Mouse (Mus musculus): ENCODE measurements around the gene Coq7. TPM values are rescaled to one million over a fixed set of nuclear protein-coding genes. Genes with fewer than 3 reads are reported as not detected.
A peak's percentile ranks its signal among the peaks of the same experiment; 100 is the strongest.

The Coq7 gene
- polyA plus RNA-seq, 1 experiment from 2014 or later = 71.6 TPM

GRCm38 (mm10) chr7:118480160-118480709 is 52.9 kb downstream of the Coq7 start:
- Histone ChIP-seq H3K9ac (no peak overlapping the region), H3K36me3 (peaks cover 8% of the 10 kb centered on the region; the same call in 1 of the 2 replicates), H3K4me1 (peaks cover 9% of the 10 kb centered on the region), H3K27ac (no peak overlapping the region), H3K4me2 (no peak overlapping the region), H3K9me3 (no peaks in the 10 kb centered on the region), H3K27me3 (no peaks in the 10 kb centered on the region), H3K4me3 (no peak overlapping the region)
- 78% methylated on average over 9 of the region's 9 CpGs for WGBS
- ATAC-seq (ENCODE audit: insufficient number of reproducible peaks, low FRiP score, low TSS enrichment, low read depth) = no peak

- no peak overlapping the region for H3K4me2 ChIP-seq
- no peak overlapping the region for H3K9ac ChIP-seq
- peaks cover 2% of the 10 kb centered on the region; the same call in 1 of the 2 replicates for H3K36me3 ChIP-seq
- no peaks in the 10 kb centered on the region for H3K9me3 ChIP-seq
- no peak overlapping the region; the same call in 1 of the 2 replicates for H3K27ac ChIP-seq
- WGBS = 23% methylated on average over 3 of the region's 3 CpGs
- H3K27me3 ChIP-seq = no peaks in the 10 kb centered on the region
- peaks cover 9% of the 10 kb centered on the region for H3K4me1 ChIP-seq
- no peak overlapping the region for H3K4me3 ChIP-seq
- no peak for ATAC-seq (ENCODE audit: insufficient number of reproducible peaks, low FRiP score, low TSS enrichment, low read depth)
These were observed 54.3 kb downstream of the Coq7 start for GRCm38 (mm10) chr7:118478835-118479312.

DNA sequence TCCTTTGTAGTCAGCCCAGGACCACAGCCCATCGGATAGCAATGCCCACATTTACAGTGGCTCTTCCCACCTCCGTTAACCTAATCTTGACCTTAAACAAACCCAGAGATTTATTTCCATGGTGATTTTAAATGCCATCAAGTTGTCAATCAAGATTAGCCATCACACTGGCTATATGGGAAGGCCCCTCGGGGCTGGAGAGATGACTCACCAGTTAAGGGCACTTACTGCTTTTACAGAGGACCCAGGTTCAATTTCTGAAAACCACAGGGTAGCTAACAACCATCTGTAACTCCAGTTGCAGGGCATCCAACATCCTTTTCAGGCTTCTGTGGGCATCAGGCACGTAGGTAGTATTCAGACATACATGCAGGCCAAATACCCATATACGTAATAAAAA is 56.7 kb downstream of the Coq7 start:
- no peak for ATAC-seq (ENCODE audit: insufficient number of reproducible peaks, low FRiP score, low TSS enrichment, low read depth)
- Histone ChIP-seq H3K9me3 (no peaks in the 10 kb centered on the region), H3K36me3 (no peaks in the 10 kb centered on the region), H3K27ac (no peak overlapping the region), H3K9ac (no peak overlapping the region), H3K27me3 (no peaks in the 10 kb centered on the region), H3K4me3 (no peak overlapping the region), H3K4me1 (peaks cover 9% of the 10 kb centered on the region), H3K4me2 (no peak overlapping the region)
- 64% methylated on average over 5 of the region's 5 CpGs for WGBS

GRCm38 (mm10) chr7:118475008-118475705 is 58.0 kb downstream of the Coq7 start:
- peak; percentile 42; the same call in 1 of the 2 replicates for ATAC-seq (ENCODE audit: insufficient number of reproducible peaks, low FRiP score, low TSS enrichment, low read depth)
- Histone ChIP-seq H3K27me3 (no peaks in the 10 kb centered on the region), H3K36me3 (no peaks in the 10 kb centered on the region), H3K4me1 (peaks cover 9% of the 10 kb centered on the region), H3K4me2 (no peak overlapping the region), H3K9ac (no peak overlapping the region), H3K27ac (no peak overlapping the region), H3K9me3 (no peaks in the 10 kb centered on the region), H3K4me3 (no peak overlapping the region)
- 84% methylated on average over 7 of the region's 7 CpGs for WGBS

- Histone ChIP-seq H3K4me3 (no peak overlapping the region), H3K27me3 (no peaks in the 10 kb centered on the region), H3K27ac (no peak overlapping the region), H3K4me2 (no peak overlapping the region), H3K9me3 (no peaks in the 10 kb centered on the region), H3K36me3 (no peaks in the 10 kb centered on the region), H3K4me1 (no peaks in the 10 kb centered on the region), H3K9ac (no peak overlapping the region)
- ATAC-seq (ENCODE audit: insufficient number of reproducible peaks, low FRiP score, low TSS enrichment, low read depth) = no peak
- 83% methylated on average over 1 of the region's 1 CpGs for WGBS
These were observed 60.3 kb downstream of the Coq7 start for GRCm38 (mm10) chr7:118472886-118473285.

- no peak for ATAC-seq (ENCODE audit: insufficient number of reproducible peaks, low FRiP score, low TSS enrichment, low read depth)
- H3K27ac ChIP-seq = no peak overlapping the region
- no peaks in the 10 kb centered on the region for H3K4me1 ChIP-seq
- no peaks in the 10 kb centered on the region for H3K27me3 ChIP-seq
- H3K9ac ChIP-seq = no peak overlapping the region
- no peak overlapping the region for H3K4me3 ChIP-seq
- no peak overlapping the region for H3K4me2 ChIP-seq
- WGBS = 81% methylated on average over 3 of the region's 3 CpGs
- no peaks in the 10 kb centered on the region for H3K36me3 ChIP-seq
- H3K9me3 ChIP-seq = no peaks in the 10 kb centered on the region
These were observed 65.1 kb downstream of the Coq7 start for GRCm38 (mm10) chr7:118468060-118468459.

- Histone ChIP-seq H3K4me3 (no peak overlapping the region), H3K36me3 (no peaks in the 10 kb centered on the region), H3K4me1 (no peaks in the 10 kb centered on the region), H3K27ac (no peak overlapping the region), H3K27me3 (no peaks in the 10 kb centered on the region), H3K9ac (no peak overlapping the region), H3K4me2 (no peak overlapping the region), H3K9me3 (no peaks in the 10 kb centered on the region)
- WGBS = 34% methylated on average over 4 of the region's 4 CpGs
- ATAC-seq (ENCODE audit: insufficient number of reproducible peaks, low FRiP score, low TSS enrichment, low read depth) = no peak
These were observed 68.7 kb downstream of the Coq7 start for GRCm38 (mm10) chr7:118464432-118464831.

GRCm38 (mm10) chr7:118462818-118463762 is 70.1 kb downstream of the Coq7 start:
- 41% methylated on average over 11 of the region's 11 CpGs for WGBS
- Histone ChIP-seq H3K4me2 (no peak overlapping the region), H3K4me1 (no peaks in the 10 kb centered on the region), H3K9me3 (no peaks in the 10 kb centered on the region), H3K9ac (no peak overlapping the region), H3K36me3 (no peaks in the 10 kb centered on the region), H3K27me3 (no peaks in the 10 kb centered on the region), H3K27ac (no peak overlapping the region), H3K4me3 (no peak overlapping the region)
- ATAC-seq (ENCODE audit: insufficient number of reproducible peaks, low FRiP score, low TSS enrichment, low read depth) = no peak

GRCm38 (mm10) chr7:118461400-118462136 is 71.6 kb downstream of the Coq7 start:
- H3K9me3 ChIP-seq = no peaks in the 10 kb centered on the region
- H3K4me3 ChIP-seq = no peak overlapping the region
- H3K27ac ChIP-seq = no peak overlapping the region
- H3K36me3 ChIP-seq = no peaks in the 10 kb centered on the region
- no peaks in the 10 kb centered on the region for H3K27me3 ChIP-seq
- no peak overlapping the region for H3K4me2 ChIP-seq
- ATAC-seq (ENCODE audit: insufficient number of reproducible peaks, low FRiP score, low TSS enrichment, low read depth) = no peak
- no peak overlapping the region for H3K9ac ChIP-seq
- no peaks in the 10 kb centered on the region for H3K4me1 ChIP-seq
- 57% methylated on average over 16 of the region's 16 CpGs for WGBS

Measured in limb, embryonic 15.5 days (tissue).